ENCODE assay signal across 25 mouse cellular contexts in genomic region chr2:79704773-79705172, GRCm38 (mm10). TPM values are rescaled to one million over a fixed set of nuclear protein-coding genes. Genes with fewer than 3 reads are reported as not detected.
"Had no signal": no experiment of that assay in that cellular context is flagged by ENCODE, and none has a peak within 500 bp of the region (broad histone marks: within the 10 kb centered on the region; RNA-seq: fewer than 3 reads in every experiment).

No protein-coding gene starts in this region.

- H3K9me3 ChIP-seq: midbrain, embryonic 10.5 days; midbrain, embryonic 12.5 days; neural tube, embryonic 13.5 days; neural tube, embryonic 15.5 days had no signal

- DNase-seq: lung, adult 18-20 months; lung, embryonic 14.5 days; lung, postnatal 10 days; lung, postnatal 4 days; midbrain, embryonic 14.5 days; retina, postnatal 1 day; right cerebral cortex, adult 18-20 months; right cerebral cortex, postnatal 25 days; right cerebral cortex, postnatal 4 days; spleen, adult 18-20 months; thymus, adult 18-20 months; thymus, postnatal 25 days; thymus, postnatal 4 days had no signal

- H3K27ac ChIP-seq: liver, embryonic 14.5 days; midbrain, embryonic 10.5 days; midbrain, embryonic 12.5 days; neural tube, embryonic 13.5 days; neural tube, embryonic 15.5 days had no signal

- H3K4me2 ChIP-seq: lung, embryonic 14.5 days; midbrain, embryonic 12.5 days; neural tube, embryonic 13.5 days; neural tube, embryonic 15.5 days had no signal

- H3K27me3 ChIP-seq: midbrain, embryonic 12.5 days; neural tube, embryonic 13.5 days; neural tube, embryonic 15.5 days had no signal

- ATAC-seq: midbrain, embryonic 16.5 days had no signal

- H3K36me3 ChIP-seq: midbrain, embryonic 10.5 days; midbrain, embryonic 12.5 days; neural tube, embryonic 13.5 days; neural tube, embryonic 15.5 days had no signal

- H3K4me1 ChIP-seq: midbrain, embryonic 10.5 days; midbrain, embryonic 12.5 days; neural tube, embryonic 13.5 days; neural tube, embryonic 15.5 days had no signal

- H3K4me3 ChIP-seq: midbrain, embryonic 10.5 days; midbrain, embryonic 12.5 days; myocyte; neural tube, embryonic 13.5 days; neural tube, embryonic 15.5 days had no signal

- H3K9ac ChIP-seq: liver, embryonic 14.5 days; lung, embryonic 14.5 days; midbrain, embryonic 12.5 days; neural tube, embryonic 13.5 days; neural tube, embryonic 15.5 days had no signal

RNA-seq across cellular contexts. Expression of gene Ppp1r1c, which starts 2.8 kb away (rescaled TPM):
- total RNA-seq: megakaryocyte, adult 5-6 weeks; megakaryocyte-erythroid progenitor cell, adult 5-6 weeks had no signal
- polyA plus RNA-seq: liver, embryonic 14.5 days; liver, embryonic 16.5 days; lung, embryonic 14.5 days; myocyte; small intestine, adult 2 months; urinary bladder, adult 2 months had no signal
